Mouse (Mus musculus): ENCODE measurements around the gene Naif1. TPM values are rescaled to one million over a fixed set of nuclear protein-coding genes. Genes with fewer than 3 reads are reported as not detected.
A peak's percentile ranks its signal among the peaks of the same experiment; 100 is the strongest.
"Not testable (repeated sequence)": the region's sequence is repeated elsewhere in the genome, so short reads cannot be mapped to it uniquely, and the experiment has no call there.

Naif1 gene
- polyA plus RNA-seq, 1 experiment from 2014 or later: 5.2 TPM

- Histone ChIP-seq H3K4me3 (no peak overlapping the region), H3K9me3 (no peaks in the 10 kb centered on the region), H3K27ac (replicated peaks) (no peak overlapping the region), H3K4me1 (no peaks in the 10 kb centered on the region), H3K4me2 (replicated peaks) (no peak overlapping the region), H3K36me3 (no peaks in the 10 kb centered on the region), H3K9ac (replicated peaks) (no peak overlapping the region), H3K27me3 (no peaks in the 10 kb centered on the region)
- ATAC-seq (ENCODE audit: low FRiP score, low read depth): no peak
- 91% methylated on average over 6 of the region's 6 CpGs for WGBS
These were observed 20.9 kb downstream of the Naif1 start for GRCm38 (mm10) chr2:32471001-32471680.

GRCm38 (mm10) chr2:32471681-32472061, 21.4 kb downstream of the Naif1 start:
- no peaks in the 10 kb centered on the region for H3K9me3 ChIP-seq
- H3K4me1 ChIP-seq: no peaks in the 10 kb centered on the region
- ATAC-seq (ENCODE audit: low FRiP score, low read depth): no peak
- WGBS: 86% methylated on average over 6 of the region's 6 CpGs
- no peaks in the 10 kb centered on the region for H3K36me3 ChIP-seq
- H3K4me2 ChIP-seq (replicated peaks): no peak overlapping the region
- H3K27me3 ChIP-seq: no peaks in the 10 kb centered on the region
- no peak overlapping the region for H3K4me3 ChIP-seq
- no peak overlapping the region for H3K27ac ChIP-seq (replicated peaks)
- H3K9ac ChIP-seq (replicated peaks): no peak overlapping the region

GRCm38 (mm10) chr2:32475361-32475760, 25.1 kb downstream of the Naif1 start:
- not testable (repeated sequence) for H3K27me3 ChIP-seq; H3K9me3 ChIP-seq; H3K9ac ChIP-seq (replicated peaks); H3K27ac ChIP-seq (replicated peaks); H3K4me3 ChIP-seq; ATAC-seq (ENCODE audit: low FRiP score, low read depth); H3K36me3 ChIP-seq; H3K4me1 ChIP-seq; H3K4me2 ChIP-seq (replicated peaks)
- WGBS: 89% methylated on average over 5 of the region's 9 CpGs

GRCm38 (mm10) chr2:32482351-32482750, 32.1 kb downstream of the Naif1 start:
- 92% methylated on average over 8 of the region's 8 CpGs for WGBS
- no peak overlapping the region for H3K4me3 ChIP-seq
- H3K27ac ChIP-seq (replicated peaks): no peak overlapping the region
- H3K4me1 ChIP-seq: no peaks in the 10 kb centered on the region
- ATAC-seq (ENCODE audit: low FRiP score, low read depth): no peak
- H3K9me3 ChIP-seq: 0 out of 2 replicates have a peak, but pooled peaks cover 3% of the 10 kb centered on the region
- no peak overlapping the region for H3K4me2 ChIP-seq (replicated peaks)
- no peak overlapping the region for H3K9ac ChIP-seq (replicated peaks)
- no peaks in the 10 kb centered on the region for H3K36me3 ChIP-seq
- H3K27me3 ChIP-seq: no peaks in the 10 kb centered on the region

GRCm38 (mm10) chr2:32483179-32483875, 33.1 kb downstream of the Naif1 start:
- Histone ChIP-seq H3K4me2 (replicated peaks) (no peak overlapping the region), H3K4me1 (no peaks in the 10 kb centered on the region), H3K27ac (replicated peaks) (no peak overlapping the region), H3K4me3 (no peak overlapping the region), H3K36me3 (no peaks in the 10 kb centered on the region), H3K9ac (replicated peaks) (no peak overlapping the region), H3K9me3 (0 out of 2 replicates have a peak, but pooled peaks cover 3% of the 10 kb centered on the region), H3K27me3 (no peaks in the 10 kb centered on the region)
- 74% methylated on average over 9 of the region's 9 CpGs for WGBS
- no peak for ATAC-seq (ENCODE audit: low FRiP score, low read depth)

DNA sequence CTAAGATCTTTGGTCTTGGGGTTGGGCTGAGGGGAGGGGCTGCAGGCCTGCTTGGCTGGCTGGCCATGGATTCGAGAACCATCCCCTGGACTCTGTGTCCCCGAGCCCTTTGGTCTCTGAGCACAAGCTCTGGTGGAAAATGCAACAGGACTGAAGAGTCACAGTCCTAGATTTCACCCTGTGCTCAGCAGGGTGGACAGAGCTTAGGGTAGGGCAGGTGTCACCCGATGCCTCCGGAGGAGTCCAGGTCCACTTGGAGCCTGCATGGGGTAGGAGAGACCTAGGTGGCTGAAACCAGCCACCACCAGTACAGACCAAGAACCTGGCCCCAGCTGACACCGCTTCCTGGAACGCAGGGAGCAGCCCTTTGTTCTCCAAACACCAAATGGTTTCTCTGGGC, 34.7 kb downstream of the Naif1 start:
- no peak overlapping the region for H3K27ac ChIP-seq (replicated peaks)
- no peak for ATAC-seq (ENCODE audit: low FRiP score, low read depth)
- no peaks in the 10 kb centered on the region for H3K36me3 ChIP-seq
- H3K9ac ChIP-seq (replicated peaks): no peak overlapping the region; the same call in 1 of the 2 replicates
- no peaks in the 10 kb centered on the region for H3K9me3 ChIP-seq
- no peak overlapping the region for H3K4me2 ChIP-seq (replicated peaks)
- no peaks in the 10 kb centered on the region for H3K27me3 ChIP-seq
- no peak overlapping the region for H3K4me3 ChIP-seq
- 79% methylated on average over 6 of the region's 6 CpGs for WGBS
- H3K4me1 ChIP-seq: no peaks in the 10 kb centered on the region

DNA sequence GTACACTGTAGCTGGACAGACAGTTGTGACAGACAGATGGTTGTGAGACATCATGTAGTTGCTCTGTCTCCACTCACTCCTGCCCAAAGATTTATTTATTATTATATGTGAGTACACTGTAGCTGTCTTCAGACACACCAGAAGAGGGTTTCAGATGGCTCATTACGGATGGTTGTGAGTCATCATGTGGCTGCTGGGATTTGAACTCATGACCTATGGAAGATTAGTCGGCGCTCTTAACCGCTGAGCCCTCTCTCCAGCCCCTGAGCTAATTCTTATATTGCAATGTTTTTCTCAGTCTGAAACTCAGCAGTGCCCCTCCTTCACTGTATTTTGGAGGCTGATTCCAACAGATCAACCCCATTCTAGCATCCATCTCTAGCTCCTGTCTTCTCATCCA, 35.5 kb downstream of the Naif1 start:
- Histone ChIP-seq H3K27ac (replicated peaks) (no peak overlapping the region), H3K9ac (replicated peaks) (no peak overlapping the region; the same call in 1 of the 2 replicates), H3K4me2 (replicated peaks) (no peak overlapping the region), H3K36me3 (no peaks in the 10 kb centered on the region), H3K4me1 (no peaks in the 10 kb centered on the region), H3K4me3 (no peak overlapping the region), H3K9me3 (no peaks in the 10 kb centered on the region), H3K27me3 (no peaks in the 10 kb centered on the region)
- 90% methylated on average over 4 of the region's 4 CpGs for whole genome bisulfite sequencing
- no peak for ATAC-seq (ENCODE audit: low FRiP score, low read depth)

- no peaks in the 10 kb centered on the region for H3K27me3 ChIP-seq
These were observed 35.9 kb downstream of the Naif1 start for GRCm38 (mm10) chr2:32486155-32486554.

GRCm38 (mm10) chr2:32487124-32487623, 36.9 kb downstream of the Naif1 start:
- no peak overlapping the region for H3K27ac ChIP-seq (replicated peaks)
- WGBS: 6% methylated on average over 6 of the region's 6 CpGs
- no peak overlapping the region for H3K9ac ChIP-seq (replicated peaks)
- ATAC-seq (ENCODE audit: low FRiP score, low read depth): peak; percentile 23; the same call in 1 of the 2 replicates
- H3K4me2 ChIP-seq (replicated peaks): no peak overlapping the region
- no peaks in the 10 kb centered on the region for H3K9me3 ChIP-seq
- no peaks in the 10 kb centered on the region for H3K27me3 ChIP-seq
- H3K4me1 ChIP-seq: no peaks in the 10 kb centered on the region
- no peak overlapping the region for H3K4me3 ChIP-seq
- H3K36me3 ChIP-seq: no peaks in the 10 kb centered on the region

More at GRCm38 (mm10) chr2:32486155-32486554, 35.9 kb downstream of the Naif1 start:
- no peak overlapping the region for H3K4me2 ChIP-seq (replicated peaks)
- no peak for ATAC-seq (ENCODE audit: low FRiP score, low read depth)
- H3K4me3 ChIP-seq: no peak overlapping the region
- no peaks in the 10 kb centered on the region for H3K4me1 ChIP-seq
- no peak overlapping the region for H3K9ac ChIP-seq (replicated peaks)
- no peaks in the 10 kb centered on the region for H3K9me3 ChIP-seq
- 91% methylated on average over 9 of the region's 9 CpGs for WGBS
- no peak overlapping the region for H3K27ac ChIP-seq (replicated peaks)
- H3K36me3 ChIP-seq: no peaks in the 10 kb centered on the region

- H3K27me3 ChIP-seq: no peaks in the 10 kb centered on the region
- H3K4me1 ChIP-seq: no peaks in the 10 kb centered on the region
- no peak overlapping the region for H3K27ac ChIP-seq (replicated peaks)
- 2% methylated on average over 5 of the region's 5 CpGs for WGBS
- H3K4me2 ChIP-seq (replicated peaks): no peak overlapping the region
- peak; percentile 47 for ATAC-seq (ENCODE audit: low FRiP score, low read depth)
- H3K4me3 ChIP-seq: no peak overlapping the region
- no peaks in the 10 kb centered on the region for H3K36me3 ChIP-seq
- no peak overlapping the region for H3K9ac ChIP-seq (replicated peaks)
- no peaks in the 10 kb centered on the region for H3K9me3 ChIP-seq
These were observed 38.4 kb downstream of the Naif1 start for GRCm38 (mm10) chr2:32488679-32489078.

DNA sequence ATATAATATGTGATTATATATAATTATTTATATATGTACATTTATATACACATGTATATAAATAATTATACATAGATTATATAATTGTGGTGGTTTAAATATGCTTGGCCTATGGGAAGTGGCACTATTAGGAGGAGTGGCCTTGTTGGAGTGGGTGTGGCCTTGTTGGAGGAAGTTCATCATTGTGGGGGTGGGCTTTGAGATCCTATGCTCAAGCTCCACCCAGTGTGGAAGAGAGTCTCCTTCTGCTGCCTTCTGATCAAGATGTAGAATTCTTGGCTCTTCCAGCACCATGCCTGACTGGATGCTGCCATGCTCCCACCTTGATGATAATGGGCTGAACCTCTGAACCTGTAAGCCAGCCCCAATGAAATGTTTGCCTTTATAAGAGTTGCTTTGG, 40.5 kb downstream of the Naif1 start:
- H3K4me1 ChIP-seq; H3K4me3 ChIP-seq; ATAC-seq (ENCODE audit: low FRiP score, low read depth); H3K9ac ChIP-seq (replicated peaks); H3K36me3 ChIP-seq; H3K27me3 ChIP-seq; H3K27ac ChIP-seq (replicated peaks); H3K9me3 ChIP-seq; H3K4me2 ChIP-seq (replicated peaks): not testable (repeated sequence)

DNA sequence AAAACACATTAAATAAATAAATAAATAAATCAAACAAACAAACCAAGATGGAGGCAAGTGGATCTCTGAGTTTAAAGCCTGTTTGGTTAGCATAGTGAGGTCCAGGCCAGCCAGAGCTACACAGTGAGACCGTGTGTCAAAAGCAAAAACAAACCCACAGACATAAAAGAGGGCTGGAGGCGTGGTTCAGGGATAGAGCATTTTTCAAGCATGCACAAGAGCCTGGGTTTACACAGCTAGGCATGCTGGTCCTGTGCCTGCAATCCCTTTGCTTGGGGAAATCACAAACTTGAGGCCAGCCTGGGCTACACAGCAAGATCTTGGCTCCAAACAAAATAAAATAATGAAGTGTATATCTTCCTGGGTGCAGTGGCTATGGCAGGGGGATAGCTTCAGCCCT, 42.4 kb downstream of the Naif1 start:
- H3K9me3 ChIP-seq: no peaks in the 10 kb centered on the region
- H3K4me1 ChIP-seq: no peaks in the 10 kb centered on the region
- H3K4me2 ChIP-seq (replicated peaks): no peak overlapping the region
- H3K4me3 ChIP-seq: no peak overlapping the region
- no peaks in the 10 kb centered on the region for H3K36me3 ChIP-seq
- WGBS: 63% methylated on average over 2 of the region's 2 CpGs
- ATAC-seq (ENCODE audit: low FRiP score, low read depth): no peak
- no peak overlapping the region for H3K27ac ChIP-seq (replicated peaks)
- no peak overlapping the region for H3K9ac ChIP-seq (replicated peaks)
- no peaks in the 10 kb centered on the region; the same call in 1 of the 2 replicates for H3K27me3 ChIP-seq

All from midbrain, embryonic 12.5 days (tissue).